ENCODE assay signal across 10 mouse cellular contexts in the genomic region with DNA sequence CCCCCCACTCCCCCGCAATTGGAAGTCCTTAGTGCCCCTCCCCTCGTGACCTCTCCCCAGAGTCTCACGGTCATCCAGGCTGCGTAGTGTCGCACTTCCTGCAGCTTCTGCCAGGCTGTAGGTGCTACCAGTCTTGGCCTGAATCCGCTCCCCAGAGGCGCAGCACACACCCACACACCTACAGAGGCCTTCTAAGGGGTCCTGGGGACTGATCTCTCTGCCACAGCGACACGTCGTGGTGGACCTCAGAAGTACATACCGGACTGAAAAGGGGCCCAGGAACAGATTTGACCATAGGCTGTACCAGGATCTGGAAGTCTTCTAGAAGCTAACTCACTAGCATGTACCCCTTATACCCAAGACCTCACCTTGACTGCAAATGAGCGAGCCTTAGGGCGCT. TPM values are rescaled to one million over a fixed set of nuclear protein-coding genes. Genes with fewer than 3 reads are reported as not detected.
DNase-seq lines count a peak whose midpoint lies in the region.
"Had no signal": no experiment of that assay in that cellular context is flagged by ENCODE, and none has a peak within 500 bp of the region (broad histone marks: within the 10 kb centered on the region; RNA-seq: fewer than 3 reads in every experiment).

No protein-coding gene starts in this region.

- H3K27ac ChIP-seq in embryonic facial prominence, embryonic 10.5 days (replicated peaks) = no peak overlapping the region
- H3K27ac ChIP-seq: hindbrain, embryonic 15.5 days; limb, embryonic 15.5 days had no signal

- H3K4me1 ChIP-seq in embryonic facial prominence, embryonic 10.5 days = no peaks in the 10 kb centered on the region
- H3K4me1 ChIP-seq: hindbrain, embryonic 15.5 days; limb, embryonic 15.5 days had no signal

- no peak overlapping the region for H3K4me3 ChIP-seq in embryonic facial prominence, embryonic 10.5 days
- H3K4me3 ChIP-seq: hindbrain, embryonic 15.5 days; limb, embryonic 15.5 days; myocyte had no signal

- H3K27me3 ChIP-seq in embryonic facial prominence, embryonic 10.5 days (replicated peaks; ENCODE audit: low read depth, poor library complexity, severe bottlenecking) = peaks cover 80% of the 10 kb centered on the region
- H3K27me3 ChIP-seq: hindbrain, embryonic 15.5 days had no signal

- no peaks in the 10 kb centered on the region for H3K36me3 ChIP-seq in embryonic facial prominence, embryonic 10.5 days (replicated peaks)
- H3K36me3 ChIP-seq: hindbrain, embryonic 15.5 days; limb, embryonic 15.5 days had no signal

- H3K9me3 ChIP-seq in embryonic facial prominence, embryonic 10.5 days = no peaks in the 10 kb centered on the region
- H3K9me3 ChIP-seq: hindbrain, embryonic 15.5 days; limb, embryonic 15.5 days had no signal

- DNase-seq in kidney, postnatal 4 days = peak; percentile 53 to 64
- DNase-seq in kidney, adult 9 months = no peak
- peak; percentile 65 for DNase-seq in WW6 (ENCODE audit: low read depth, low spot score)
- peak; percentile 47 for DNase-seq in embryonic facial prominence, embryonic 10.5 days (ENCODE audit: low spot score)
- DNase-seq in mesoderm, embryonic 11.5 days (ENCODE audit: low read depth, low spot score) = peak; percentile 54
- no peak for DNase-seq in right cerebral cortex, postnatal 36 days (ENCODE audit: low spot score in 2 of 2)
- DNase-seq in layer of hippocampus, adult 9-11 months = no peak

- WGBS in embryonic facial prominence, embryonic 10.5 days = 20% methylated on average over 13 of the region's 13 CpGs

RNA-seq across cellular contexts. Expression of a gene that starts 53.8 kb away (rescaled TPM):
- polyA plus RNA-seq in embryonic facial prominence, embryonic 10.5 days (2016; fragmentation: Nextera tagmentation; extraction: Ambion mirVana) = 0.51 TPM in 1 of 2 replicates, not detected in the other
- polyA plus RNA-seq: limb, embryonic 15.5 days; myocyte had no signal

Comparison
In these comparisons a context has a peak if more than half of its experiments do, and no peak if none do; other contexts are left out.
1. DNase-seq: peak in kidney, postnatal 4 days (2 of 2), WW6 (single experiment), embryonic facial prominence, embryonic 10.5 days (single experiment) and mesoderm, embryonic 11.5 days (single experiment); none in kidney, adult 9 months (single experiment), right cerebral cortex, postnatal 36 days (0 of 2) and layer of hippocampus, adult 9-11 months (single experiment).